Mouse (Mus musculus): ENCODE data around the gene Mapre3. TPM values are rescaled to one million over a fixed set of nuclear protein-coding genes. Genes with fewer than 3 reads are reported as not detected.

The Mapre3 gene
- 10 to 100 TPM; 50.6 to 57.5 TPM for total RNA-seq (2021)
- long read RNA-seq, experiment 1, transcript Mapre3-201 (7 exons, 2,021 nt), result major isoform, 51 of 76 reads
- long read RNA-seq, experiment 1, transcript Mapre3-202 (7 exons, 1,816 nt), result minor isoform, 7 of 76 reads
- long read RNA-seq, experiment 1, partial matches to known transcripts, result 1 of 76 reads
- long read RNA-seq, experiment 1, other reads (novel, unspliced or antisense), result 17 of 76 reads
- long read RNA-seq, experiment 2, transcript Mapre3-202 (7 exons, 1,816 nt), result minor isoform, 9 of 84 reads
- long read RNA-seq, experiment 2, transcript Mapre3-201 (7 exons, 2,021 nt), result major isoform, 53 of 84 reads
- long read RNA-seq, experiment 2, partial matches to known transcripts, result 12 of 84 reads
- long read RNA-seq, experiment 2, other reads (novel, unspliced or antisense), result 8 of 84 reads

GRCm38 (mm10) chr5:30814424-30815119 lies at the start of gene Mapre3:
Mapre3 (plus strand) TSS chr5:30814641.
- DNase-seq, result peak; percentile 89

GRCm38 (mm10) chr5:30765596-30766370 lies 48.7 kb upstream of the Mapre3 start:
- DNase-seq, result peak; percentile 17

- DNase-seq, result peak; percentile 26
Observed at GRCm38 (mm10) chr5:30768082-30768481, 46.4 kb upstream of the Mapre3 start.

- peak; percentile 27 for DNase-seq
Observed at GRCm38 (mm10) chr5:30768598-30768997, 45.8 kb upstream of the Mapre3 start.

GRCm38 (mm10) chr5:30769075-30769474 lies 45.4 kb upstream of the Mapre3 start:
- no peak for DNase-seq

- peak; percentile 76 for DNase-seq
Observed at GRCm38 (mm10) chr5:30774601-30775371, 39.7 kb upstream of the Mapre3 start.

GRCm38 (mm10) chr5:30780699-30781098 lies 33.7 kb upstream of the Mapre3 start:
- DNase-seq, result peak; percentile 21

GRCm38 (mm10) chr5:30781147-30781546 lies 33.3 kb upstream of the Mapre3 start:
- DNase-seq, result peak; percentile 21

- DNase-seq, result no peak
Observed at GRCm38 (mm10) chr5:30787381-30787780, 27.1 kb upstream of the Mapre3 start.

GRCm38 (mm10) chr5:30790047-30790446 lies 24.4 kb upstream of the Mapre3 start:
- no peak for DNase-seq

GRCm38 (mm10) chr5:30796125-30796524 lies 18.3 kb upstream of the Mapre3 start:
- peak; percentile 66 for DNase-seq

- DNase-seq, result no peak
Observed at GRCm38 (mm10) chr5:30797482-30797881, 17.0 kb upstream of the Mapre3 start.

- no peak for DNase-seq
Observed at GRCm38 (mm10) chr5:30797982-30798381, 16.5 kb upstream of the Mapre3 start.

GRCm38 (mm10) chr5:30798965-30799364 lies 15.5 kb upstream of the Mapre3 start:
- DNase-seq, result no peak

- DNase-seq, result no peak
Observed at GRCm38 (mm10) chr5:30802724-30803467, 11.5 kb upstream of the Mapre3 start.

GRCm38 (mm10) chr5:30806106-30806505 lies 8.3 kb upstream of the Mapre3 start:
- DNase-seq, result peak; percentile 64

GRCm38 (mm10) chr5:30815120-30815465 lies 652 bp downstream of the Mapre3 start:
- no peak for DNase-seq

- peak; percentile 31 for DNase-seq
Observed at GRCm38 (mm10) chr5:30816261-30816791, 1.9 kb downstream of the Mapre3 start.

GRCm38 (mm10) chr5:30818758-30819309 lies 4.4 kb downstream of the Mapre3 start:
- DNase-seq, result no peak

GRCm38 (mm10) chr5:30822689-30823088 lies 8.2 kb downstream of the Mapre3 start:
- no peak for DNase-seq

- DNase-seq, result no peak
Observed at GRCm38 (mm10) chr5:30823091-30823490, 8.7 kb downstream of the Mapre3 start.

Measured in gastrocnemius, postnatal 25 days (tissue).